Mouse (Mus musculus): ENCODE measurements around the gene Prkrip1. TPM values are rescaled to one million over a fixed set of nuclear protein-coding genes. Genes with fewer than 3 reads are reported as not detected.
A peak's percentile ranks its signal among the peaks of the same experiment; 100 is the strongest.

Prkrip1 gene
- 10 to 100 TPM; 35.2 to 41.4 TPM for total RNA-seq (2021)

- peak; percentile 90 to 94 for DNase-seq
These were observed at the start of gene Prkrip1 for GRCm38 (mm10) chr5:136198474-136199391. Prkrip1 (minus strand) TSS chr5:136198963.

- no peak for DNase-seq
These were observed 49.7 kb upstream of the Prkrip1 start for GRCm38 (mm10) chr5:136248441-136248840.

GRCm38 (mm10) chr5:136246452-136246838, 47.7 kb upstream of the Prkrip1 start, which contains the start of gene Sh2b2:
Sh2b2 (minus strand) TSS chr5:136246556.
- DNase-seq = no peak

- no peak for DNase-seq
These were observed 47.0 kb upstream of the Prkrip1 start for GRCm38 (mm10) chr5:136245541-136246451.

- peak; percentile 78 to 80 for DNase-seq
These were observed 46.2 kb upstream of the Prkrip1 start for GRCm38 (mm10) chr5:136244762-136245540.

- DNase-seq = peak; percentile 10 to 15
These were observed 45.3 kb upstream of the Prkrip1 start for GRCm38 (mm10) chr5:136243851-136244761.

- no peak for DNase-seq
These were observed 42.4 kb upstream of the Prkrip1 start for GRCm38 (mm10) chr5:136241161-136241560.

- no peak for DNase-seq
These were observed 41.6 kb upstream of the Prkrip1 start for GRCm38 (mm10) chr5:136240381-136240780.

GRCm38 (mm10) chr5:136237607-136238006, 38.8 kb upstream of the Prkrip1 start:
- no peak for DNase-seq

GRCm38 (mm10) chr5:136236611-136237010, 37.8 kb upstream of the Prkrip1 start:
- DNase-seq = no peak

- DNase-seq = no peak
These were observed 31.7 kb upstream of the Prkrip1 start for GRCm38 (mm10) chr5:136230348-136231035.

GRCm38 (mm10) chr5:136226246-136226876, 27.6 kb upstream of the Prkrip1 start:
- no peak for DNase-seq

GRCm38 (mm10) chr5:136218585-136218984, 19.8 kb upstream of the Prkrip1 start:
- DNase-seq = no peak

GRCm38 (mm10) chr5:136217932-136218381, 19.2 kb upstream of the Prkrip1 start:
- DNase-seq = no peak

- DNase-seq = no peak
These were observed 18.4 kb upstream of the Prkrip1 start for GRCm38 (mm10) chr5:136217004-136217665.

- no peak for DNase-seq
These were observed 17.2 kb upstream of the Prkrip1 start for GRCm38 (mm10) chr5:136215958-136216357.

- no peak for DNase-seq
These were observed 16.4 kb upstream of the Prkrip1 start for GRCm38 (mm10) chr5:136215211-136215610.

GRCm38 (mm10) chr5:136213716-136214115, 15.0 kb upstream of the Prkrip1 start:
- no peak for DNase-seq

GRCm38 (mm10) chr5:136212716-136213115, 14.0 kb upstream of the Prkrip1 start:
- DNase-seq = no peak

Measured in layer of hippocampus, postnatal 36 days (tissue).